Mouse (Mus musculus): ENCODE measurements around the gene Zc3h6. TPM values are rescaled to one million over a fixed set of nuclear protein-coding genes. Genes with fewer than 3 reads are reported as not detected.

The Zc3h6 gene
- polyA plus RNA-seq, 1 experiment from 2014 or later = 1.9 TPM

GRCm38 (mm10) chr2:129038937-129039631 lies 71.9 kb downstream of the Zc3h6 start:
- H3K36me3 ChIP-seq = no peaks in the 10 kb centered on the region
- peak overlapping the region; percentile 51 for H3K4me3 ChIP-seq
- H3K9ac ChIP-seq = peak overlapping the region; percentile 63
- peak; percentile 32; the same call in 1 of the 2 replicates for ATAC-seq (ENCODE audit: low FRiP score, low read depth)
- no peaks in the 10 kb centered on the region for H3K9me3 ChIP-seq
- peaks cover 11% of the 10 kb centered on the region for H3K4me1 ChIP-seq
- peaks cover 65% of the 10 kb centered on the region for H3K27me3 ChIP-seq
- WGBS = 3% methylated on average over 62 of the region's 62 CpGs
- H3K27ac ChIP-seq = no peak overlapping the region
- peak overlapping the region; percentile 91 for H3K4me2 ChIP-seq (replicated peaks)

- whole genome bisulfite sequencing = 36% methylated on average over 6 of the region's 6 CpGs
- H3K4me3 ChIP-seq = no peak overlapping the region
- H3K9ac ChIP-seq = no peak overlapping the region
- peaks cover 11% of the 10 kb centered on the region for H3K4me1 ChIP-seq
- H3K27me3 ChIP-seq = peaks cover 68% of the 10 kb centered on the region
- ATAC-seq (ENCODE audit: low FRiP score, low read depth) = no peak
- H3K9me3 ChIP-seq = no peaks in the 10 kb centered on the region
- H3K36me3 ChIP-seq = no peaks in the 10 kb centered on the region
- H3K27ac ChIP-seq = no peak overlapping the region
- no peak overlapping the region for H3K4me2 ChIP-seq (replicated peaks)
These were observed 73.4 kb downstream of the Zc3h6 start for GRCm38 (mm10) chr2:129040567-129040966.

- 74% methylated on average over 6 of the region's 6 CpGs for WGBS
- no peak for ATAC-seq (ENCODE audit: low FRiP score, low read depth)
- H3K4me2 ChIP-seq (replicated peaks) = no peak overlapping the region
- H3K4me1 ChIP-seq = no peaks in the 10 kb centered on the region
- H3K27me3 ChIP-seq = peaks cover 13% of the 10 kb centered on the region
- no peak overlapping the region for H3K4me3 ChIP-seq
- H3K9ac ChIP-seq = no peak overlapping the region
- no peaks in the 10 kb centered on the region for H3K36me3 ChIP-seq
- no peak overlapping the region for H3K27ac ChIP-seq
- H3K9me3 ChIP-seq = no peaks in the 10 kb centered on the region
These were observed 79.1 kb downstream of the Zc3h6 start for GRCm38 (mm10) chr2:129046172-129046845.

- ATAC-seq (ENCODE audit: low FRiP score, low read depth) = no peak
- 78% methylated on average over 4 of the region's 4 CpGs for WGBS
- no peaks in the 10 kb centered on the region for H3K36me3 ChIP-seq
- H3K4me1 ChIP-seq = no peaks in the 10 kb centered on the region
- H3K4me3 ChIP-seq = no peak overlapping the region
- H3K9ac ChIP-seq = no peak overlapping the region
- H3K27me3 ChIP-seq = peaks cover 8% of the 10 kb centered on the region
- H3K27ac ChIP-seq = no peak overlapping the region
- no peaks in the 10 kb centered on the region for H3K9me3 ChIP-seq
- H3K4me2 ChIP-seq (replicated peaks) = no peak overlapping the region
These were observed 79.6 kb downstream of the Zc3h6 start for GRCm38 (mm10) chr2:129046846-129047196.

- ATAC-seq (ENCODE audit: low FRiP score, low read depth) = no peak
- WGBS = 85% methylated on average over 8 of the region's 8 CpGs
- 0 out of 2 replicates have a peak, but pooled peaks cover 3% of the 10 kb centered on the region for H3K27me3 ChIP-seq
- no peak within 1 kb of the TSS for H3K4me3 ChIP-seq
- no peak within 1 kb of the TSS for H3K4me2 ChIP-seq (replicated peaks)
- no peak within 1 kb of the TSS for H3K27ac ChIP-seq
- H3K9ac ChIP-seq = no peak within 1 kb of the TSS
- no peaks in the 10 kb centered on the region for H3K4me1 ChIP-seq
- no peaks in the 10 kb centered on the region for H3K9me3 ChIP-seq
- H3K36me3 ChIP-seq = no peaks in the 10 kb centered on the region
These were observed 80.6 kb downstream of the Zc3h6 start, which contains the start of gene Vinac1 for GRCm38 (mm10) chr2:129047811-129048210. TSS of gene Vinac1 (minus strand) at chr2:129048172.

- Histone ChIP-seq H3K9me3 (peaks cover 6% of the 10 kb centered on the region), H3K27me3 (no peaks in the 10 kb centered on the region), H3K27ac (no peak overlapping the region), H3K9ac (no peak overlapping the region), H3K4me2 (replicated peaks) (no peak overlapping the region), H3K4me3 (no peak overlapping the region), H3K4me1 (no peaks in the 10 kb centered on the region), H3K36me3 (no peaks in the 10 kb centered on the region)
- ATAC-seq (ENCODE audit: low FRiP score, low read depth) = no peak
- WGBS = 59% methylated on average over 4 of the region's 4 CpGs
These were observed 85.3 kb downstream of the Zc3h6 start for GRCm38 (mm10) chr2:129052451-129052983.

- Histone ChIP-seq H3K27me3 (no peaks in the 10 kb centered on the region), H3K4me2 (replicated peaks) (no peak overlapping the region), H3K4me3 (no peak overlapping the region), H3K27ac (no peak overlapping the region), H3K36me3 (no peaks in the 10 kb centered on the region), H3K9me3 (peaks cover 6% of the 10 kb centered on the region), H3K9ac (no peak overlapping the region), H3K4me1 (no peaks in the 10 kb centered on the region)
- WGBS = 82% methylated on average over 6 of the region's 6 CpGs
- no peak for ATAC-seq (ENCODE audit: low FRiP score, low read depth)
These were observed 88.5 kb downstream of the Zc3h6 start for GRCm38 (mm10) chr2:129055741-129056140.

- WGBS = 56% methylated on average over 9 of the region's 9 CpGs
- ATAC-seq (ENCODE audit: low FRiP score, low read depth) = no peak
- H3K27me3 ChIP-seq = no peaks in the 10 kb centered on the region
- peaks cover 6% of the 10 kb centered on the region for H3K9me3 ChIP-seq
- H3K27ac ChIP-seq = no peak overlapping the region
- H3K36me3 ChIP-seq = no peaks in the 10 kb centered on the region
- H3K4me1 ChIP-seq = no peaks in the 10 kb centered on the region
- H3K4me3 ChIP-seq = no peak overlapping the region
- no peak overlapping the region for H3K9ac ChIP-seq
- H3K4me2 ChIP-seq (replicated peaks) = no peak overlapping the region
These were observed 89.4 kb downstream of the Zc3h6 start for GRCm38 (mm10) chr2:129056597-129056996.

- H3K4me1 ChIP-seq = no peaks in the 10 kb centered on the region
- H3K27me3 ChIP-seq = no peaks in the 10 kb centered on the region
- no peak overlapping the region for H3K4me2 ChIP-seq (replicated peaks)
- no peak for ATAC-seq (ENCODE audit: low FRiP score, low read depth)
- H3K9me3 ChIP-seq = peaks cover 6% of the 10 kb centered on the region
- H3K27ac ChIP-seq = no peak overlapping the region
- H3K4me3 ChIP-seq = no peak overlapping the region
- H3K9ac ChIP-seq = no peak overlapping the region
- 94% methylated on average over 8 of the region's 8 CpGs for WGBS
- H3K36me3 ChIP-seq = no peaks in the 10 kb centered on the region
These were observed 90.1 kb downstream of the Zc3h6 start for GRCm38 (mm10) chr2:129057256-129057655.

GRCm38 (mm10) chr2:129057920-129058361 lies 90.7 kb downstream of the Zc3h6 start:
- no peak overlapping the region for H3K4me3 ChIP-seq
- 81% methylated on average over 6 of the region's 6 CpGs for WGBS
- no peak overlapping the region for H3K27ac ChIP-seq
- H3K9me3 ChIP-seq = peaks cover 6% of the 10 kb centered on the region
- H3K9ac ChIP-seq = no peak overlapping the region
- no peaks in the 10 kb centered on the region for H3K27me3 ChIP-seq
- no peaks in the 10 kb centered on the region for H3K36me3 ChIP-seq
- no peaks in the 10 kb centered on the region for H3K4me1 ChIP-seq
- H3K4me2 ChIP-seq (replicated peaks) = no peak overlapping the region
- ATAC-seq (ENCODE audit: low FRiP score, low read depth) = no peak

GRCm38 (mm10) chr2:129061456-129062059 lies 94.4 kb downstream of the Zc3h6 start:
- 78% methylated on average over 10 of the region's 10 CpGs for WGBS
- ATAC-seq (ENCODE audit: low FRiP score, low read depth) = no peak
- no peak overlapping the region for H3K27ac ChIP-seq

More at GRCm38 (mm10) chr2:129061456-129062059, 94.4 kb downstream of the Zc3h6 start:
- Histone ChIP-seq H3K4me1 (peaks cover 5% of the 10 kb centered on the region), H3K4me2 (replicated peaks) (no peak overlapping the region), H3K36me3 (no peaks in the 10 kb centered on the region), H3K9me3 (peaks cover 1% of the 10 kb centered on the region), H3K27me3 (no peaks in the 10 kb centered on the region), H3K4me3 (no peak overlapping the region), H3K9ac (no peak overlapping the region)
